Mouse (Mus musculus) lung, postnatal 0 days (tissue): ENCODE measurements around the gene Fanca.

ENCODE experiments used
- CTCF ChIP-seq: IDR thresholded peaks from 2 replicates; pipeline ENCODE4 v1.5.1; 2016; ENCODE audit warnings: antibody characterized with exemption, mild to moderate bottlenecking
- EP300 ChIP-seq: IDR thresholded peaks from 2 replicates; pipeline ENCODE4 v1.6.1; 2016; ENCODE audit warnings: antibody characterized with exemption, mild to moderate bottlenecking, control low read depth

- TF ChIP-seq EP300 = no peak
- TF ChIP-seq CTCF = no peak
Observed at GRCm38 (mm10) chr8:123348237-123348843, 30.0 kb upstream of the Fanca start.
